Mouse (Mus musculus): ENCODE data around the gene Yars.
A peak's percentile ranks its signal among the peaks of the same experiment; 100 is the strongest.

The Yars gene

DNA sequence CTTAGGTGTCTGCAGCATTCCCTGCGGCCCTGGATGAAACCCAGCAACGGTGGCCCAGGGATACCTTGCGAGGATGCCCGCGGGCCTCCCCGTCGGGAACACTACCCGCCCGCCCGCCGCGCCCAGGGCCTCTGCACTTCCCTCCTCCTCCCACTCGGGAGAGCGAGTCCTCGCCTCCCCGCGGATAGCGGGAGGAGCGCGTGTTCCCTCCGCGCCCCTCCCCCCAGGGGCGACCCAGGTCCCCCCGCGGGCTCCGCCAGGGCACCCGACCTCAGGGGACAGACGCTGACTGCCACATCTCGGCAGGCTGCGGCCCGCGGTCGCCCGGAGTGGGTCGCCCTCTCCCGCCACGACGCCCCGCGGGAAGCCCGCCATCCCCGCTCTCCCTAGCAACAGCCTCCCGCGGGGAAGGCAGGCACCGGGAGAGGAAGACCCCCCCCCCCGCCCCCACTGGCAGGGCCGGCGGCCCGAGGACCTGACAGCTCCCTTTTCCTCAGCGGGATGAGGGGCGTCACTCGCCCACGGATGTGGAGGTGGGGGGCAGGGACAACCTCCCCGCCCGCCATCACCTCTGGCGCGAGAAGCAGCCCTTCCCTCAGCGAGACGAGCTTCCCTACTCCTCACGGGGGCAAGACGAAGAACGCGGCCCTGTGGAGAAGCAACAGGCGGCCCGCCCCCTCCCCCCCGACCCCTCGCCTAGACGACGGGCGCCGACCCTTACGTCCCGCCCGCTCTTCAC, 588 bp upstream of the Yars start:
- peak; percentile 58 to 60 for DNase-seq

GRCm38 (mm10) chr4:129190538-129190937, 978 bp downstream of the Yars start:
- peak in 1 of 2 experiments; percentile 23 for DNase-seq

DNA sequence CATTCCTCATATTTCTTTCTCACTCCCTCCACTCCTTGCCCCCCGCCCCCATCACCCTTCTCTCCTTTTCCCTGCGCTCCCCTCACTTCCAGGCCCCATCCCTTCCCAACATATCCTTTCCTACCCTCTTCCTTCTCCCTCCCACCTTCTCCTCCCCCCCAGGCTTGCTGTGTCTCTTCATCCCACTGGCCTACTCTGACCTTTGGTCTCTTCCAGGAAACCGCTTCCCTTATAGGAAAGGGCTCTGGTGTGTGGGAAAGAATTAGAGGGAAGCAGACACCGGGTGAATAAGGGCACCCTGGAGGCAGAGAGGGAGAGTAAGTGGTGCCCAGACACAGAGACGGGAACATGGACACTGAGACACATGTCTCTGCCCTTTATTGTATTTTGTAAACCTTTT, 2.1 kb downstream of the Yars start:
- no peak for DNase-seq

DNA sequence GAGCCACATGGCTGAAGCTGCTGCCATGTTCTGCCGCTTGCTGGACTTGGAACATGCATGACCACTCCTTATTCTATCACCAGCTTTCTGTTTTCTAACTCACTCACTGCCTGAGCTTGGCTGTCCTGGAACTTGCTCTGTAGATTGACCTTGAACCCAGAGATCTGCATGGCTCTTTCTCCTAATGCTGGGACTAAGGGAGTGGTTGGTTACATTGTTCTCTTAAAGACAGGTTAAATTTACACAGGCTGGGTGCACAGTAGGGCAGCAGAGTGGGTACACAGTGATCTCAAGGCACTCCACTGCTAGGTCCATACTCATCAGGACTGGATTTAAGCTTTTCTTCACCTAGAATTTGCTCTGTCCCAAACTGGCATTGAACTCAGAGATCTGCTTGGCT, 4.7 kb downstream of the Yars start:
- DNase-seq = no peak

GRCm38 (mm10) chr4:129197514-129197913, 8.0 kb downstream of the Yars start:
- DNase-seq = no peak

GRCm38 (mm10) chr4:129204655-129205054, 15.1 kb downstream of the Yars start:
- no peak for DNase-seq

- DNase-seq = no peak
Measured at GRCm38 (mm10) chr4:129206792-129207191, 17.2 kb downstream of the Yars start.

GRCm38 (mm10) chr4:129209504-129209903, 19.9 kb downstream of the Yars start:
- peak in 1 of 2 experiments; percentile 17 for DNase-seq

- no peak for DNase-seq
Measured at GRCm38 (mm10) chr4:129211461-129211860, 21.9 kb downstream of the Yars start.

GRCm38 (mm10) chr4:129212486-129212885, 22.9 kb downstream of the Yars start:
- peak; percentile 23 to 40 for DNase-seq

GRCm38 (mm10) chr4:129218569-129219175, 29.1 kb downstream of the Yars start:
- DNase-seq = no peak

DNA sequence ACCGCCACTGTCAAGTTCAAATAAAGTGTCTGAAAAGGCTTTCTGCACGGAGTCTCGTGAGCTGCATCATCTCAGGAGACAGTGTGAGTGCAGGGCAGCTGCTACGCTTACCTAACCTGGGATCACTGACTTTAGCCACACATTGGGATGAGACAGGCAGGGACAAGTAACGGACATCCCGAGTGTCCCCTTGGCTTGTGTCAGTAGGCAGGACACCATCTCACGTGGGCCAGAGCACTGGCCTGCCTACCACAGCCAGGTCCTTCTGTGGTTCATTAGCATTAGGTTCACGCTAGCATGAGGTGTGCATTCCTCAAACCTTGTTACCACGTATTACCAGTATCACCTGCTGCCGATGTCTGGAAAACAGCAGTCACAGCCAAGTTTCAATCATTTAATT, 29.6 kb downstream of the Yars start:
- no peak for DNase-seq

DNA sequence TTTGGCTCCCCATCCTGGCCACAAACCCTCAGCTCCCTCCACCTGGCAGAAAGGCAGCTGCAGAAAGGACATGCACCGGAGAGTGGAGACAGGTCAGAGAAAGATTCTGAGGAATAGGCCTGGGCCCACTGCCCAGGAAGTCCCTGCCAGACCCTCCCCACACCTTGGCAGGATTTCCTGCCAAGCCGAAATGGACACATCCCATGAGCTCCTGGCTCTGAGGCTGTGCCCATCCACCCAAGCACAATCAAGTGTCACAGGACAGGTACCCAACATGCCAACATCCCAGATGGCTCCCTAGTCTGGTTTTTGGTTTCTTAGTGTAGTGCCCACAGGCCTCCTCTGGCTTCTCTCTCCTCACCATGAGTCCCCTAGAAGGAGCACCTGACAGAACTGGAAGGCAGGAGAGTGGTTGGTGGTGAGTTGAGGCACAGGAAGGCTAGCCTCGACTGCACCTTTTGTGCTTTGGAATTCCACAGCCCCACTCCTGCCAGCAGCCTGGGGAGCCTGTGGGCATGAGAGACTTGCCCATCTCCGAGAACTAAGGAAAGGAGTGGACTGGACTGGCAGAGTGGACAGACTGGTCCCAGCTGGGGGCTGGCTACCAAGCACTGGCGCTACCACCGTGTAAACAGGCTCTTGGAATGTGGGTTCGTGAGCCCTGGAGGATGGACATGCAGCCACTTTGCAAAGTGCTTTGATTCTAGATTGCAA, 31.0 kb downstream of the Yars start:
- peak; percentile 75 to 77 for DNase-seq

GRCm38 (mm10) chr4:129221097-129222010, 31.8 kb downstream of the Yars start:
- no peak for DNase-seq

- peak; percentile 25 to 30 for DNase-seq
Measured at GRCm38 (mm10) chr4:129222019-129222925, 32.7 kb downstream of the Yars start.

GRCm38 (mm10) chr4:129223421-129224281, 34.1 kb downstream of the Yars start:
- DNase-seq = peak in 1 of 2 experiments; percentile 18

DNA sequence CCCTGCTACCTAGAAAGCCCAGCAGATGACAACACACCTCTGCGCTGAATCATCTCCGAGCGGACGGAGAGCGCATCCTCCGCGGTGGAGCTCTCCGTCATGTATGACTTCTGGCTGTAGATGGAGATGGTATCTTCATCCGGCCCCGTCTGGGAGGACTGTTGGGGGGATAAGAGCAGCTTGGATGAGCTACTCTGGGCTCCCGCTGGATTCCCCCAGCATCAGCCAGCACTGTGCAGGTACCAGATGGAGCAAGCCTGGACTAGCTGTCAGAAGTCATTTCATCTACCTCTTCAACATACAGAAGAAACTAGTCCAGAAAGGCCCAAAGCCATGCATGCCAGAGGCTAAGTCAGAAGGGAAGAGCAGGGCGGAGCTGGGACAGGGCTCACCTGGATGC, 35.8 kb downstream of the Yars start:
- DNase-seq = peak in 1 of 2 experiments; percentile 25

DNA sequence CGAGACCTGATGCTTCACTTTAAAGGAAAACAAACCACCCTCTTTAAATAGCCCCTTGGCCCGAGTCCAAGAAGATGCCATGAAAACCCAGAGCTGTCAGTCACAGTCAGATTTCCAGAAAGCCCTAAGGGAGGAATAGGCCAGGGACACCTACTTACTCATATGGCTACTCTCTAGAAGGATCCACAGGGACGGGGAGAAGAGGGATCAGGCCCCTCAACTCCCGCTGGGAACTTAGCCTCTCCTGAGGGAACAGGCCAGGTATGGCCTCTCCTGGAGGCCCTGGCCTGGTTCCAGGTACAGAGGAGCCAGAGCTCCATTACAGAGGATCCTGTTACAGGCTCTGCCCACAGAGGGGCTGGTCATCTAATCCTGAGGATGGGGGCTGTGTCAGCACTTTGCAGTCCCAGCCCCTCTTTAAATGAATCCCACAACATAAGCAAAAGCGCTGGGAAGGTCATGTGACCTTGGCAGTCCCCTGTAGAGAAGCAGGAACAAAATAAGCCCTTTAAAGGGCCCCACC, 36.9 kb downstream of the Yars start:
- peak; percentile 40 to 41 for DNase-seq

- DNase-seq = peak; percentile 45 to 69
Measured at GRCm38 (mm10) chr4:129227170-129227984, 37.8 kb downstream of the Yars start.
